Mouse (Mus musculus) cortical plate, adult 2 months (tissue): ENCODE measurements around the gene Tle4.

Experiments
- CTCF ChIP-seq: fragments of 200-500 bp; IDR thresholded peaks from 2 replicates; pipeline ENCODE4 v1.5.1; 2011; ENCODE audit warnings: mild to moderate bottlenecking, control low read depth, low read length; ENCODE audit not compliant: insufficient read depth; ENCODE audit errors: extremely low read depth
- POLR2A ChIP-seq: fragments of 200-500 bp; IDR thresholded peaks from 2 replicates; pipeline ENCODE4 v1.6.1; 2011; ENCODE audit warnings: mild to moderate bottlenecking, low read length, control low read depth; ENCODE audit not compliant: insufficient read depth; ENCODE audit errors: extremely low read depth

- no peak for TF ChIP-seq POLR2A
- no peak for TF ChIP-seq CTCF
These were observed 178.0 kb downstream of the Tle4 start for GRCm38 (mm10) chr19:14419886-14420285.
